In the genomic region with DNA sequence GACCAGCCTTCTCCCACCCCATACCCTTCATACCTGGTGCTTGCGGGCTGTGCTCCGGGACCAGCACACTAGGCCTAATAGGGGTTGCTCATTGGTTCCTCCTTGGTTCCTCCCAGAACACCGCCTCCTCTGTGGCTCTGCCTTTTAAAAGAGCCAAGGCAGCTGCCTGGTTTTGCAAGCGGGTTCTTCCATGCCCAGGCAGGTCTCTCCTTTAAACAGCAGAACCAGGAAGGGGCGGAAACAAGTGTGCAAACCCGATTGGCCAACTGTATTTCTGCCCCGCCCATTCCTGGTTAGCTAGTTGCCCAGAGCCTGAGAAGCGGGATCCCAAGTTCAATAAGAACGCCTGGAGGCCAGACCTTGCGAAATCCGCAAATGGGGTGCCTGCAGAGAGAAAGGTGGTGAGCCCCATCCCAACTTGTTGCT, we compare ENCODE assay signal across 8 mouse cellular contexts. TPM values are rescaled to one million over a fixed set of nuclear protein-coding genes. Genes with fewer than 3 reads are reported as not detected.
DNase-seq lines count a peak whose midpoint lies in the region; ATAC-seq lines count a peak whose summit lies in the region.

A gene (minus strand): TSS at position 213 of the 426 bp plus-strand sequence.

- H3K27me3 ChIP-seq in hindbrain, embryonic 14.5 days (ENCODE audit: control insufficient read depth, insufficient read depth, low read length): no peaks in the 10 kb centered on the region

- 0% methylated on average over 11 of the region's 11 CpGs for WGBS in hindbrain, embryonic 14.5 days

- peak within 1 kb of the TSS; percentile 84 for H3K9ac ChIP-seq in hindbrain, embryonic 14.5 days

- H3K4me3 ChIP-seq in hindbrain, embryonic 14.5 days (replicated peaks; ENCODE audit: low read length): peak within 1 kb of the TSS; percentile 60

- DNase-seq in R1 (ENCODE audit: low read depth, low spot score): peak; percentile 99
- peak; percentile 90 to 92 for DNase-seq in cerebellum, postnatal 25 days
- peak; percentile 72 to 85 for DNase-seq in frontal cortex, postnatal 25 days (ENCODE audit: low spot score in 2 of 2)
- peak; percentile 90 for DNase-seq in hindbrain, embryonic 14.5 days (ENCODE audit: low spot score)
- peak; percentile 90 to 91 for DNase-seq in layer of hippocampus, postnatal 36 days
- peak; percentile 99 for DNase-seq in lung, postnatal 36 days
- peak; percentile 97 for DNase-seq in retina, postnatal 1 day
- peak; percentile 70 to 91 for DNase-seq in urinary bladder, adult 18-20 months (ENCODE audit: low spot score in 2 of 2)

- H3K4me2 ChIP-seq in hindbrain, embryonic 14.5 days (replicated peaks): peak within 1 kb of the TSS; percentile 83

- no peaks in the 10 kb centered on the region for H3K9me3 ChIP-seq in hindbrain, embryonic 14.5 days (ENCODE audit: control insufficient read depth, low read length)

- H3K27ac ChIP-seq in hindbrain, embryonic 14.5 days: peak within 1 kb of the TSS; percentile 0; the same call in 1 of the 2 replicates

- peaks cover 14% of the 10 kb centered on the region for H3K4me1 ChIP-seq in hindbrain, embryonic 14.5 days (replicated peaks; ENCODE audit: control insufficient read depth, insufficient read depth, low read length)

- peak; percentile 99 for ATAC-seq in hindbrain, embryonic 14.5 days (ENCODE audit: low FRiP score)

- H3K36me3 ChIP-seq in hindbrain, embryonic 14.5 days (replicated peaks; ENCODE audit: control insufficient read depth, insufficient read depth): 0 out of 2 replicates have a peak, but pooled peaks cover 6% of the 10 kb centered on the region

RNA-seq across cellular contexts. Expression of the gene that starts here (rescaled TPM):
- 25.6 and 29.8 TPM in 2 replicates for polyA plus RNA-seq in hindbrain, embryonic 14.5 days (2014; fragmentation: Nextera tagmentation; extraction: Ambion mirVana)
- total RNA-seq in layer of hippocampus, postnatal 36 days (2021): 10 to 100 TPM; 39.5 to 46.3 TPM

Comparison
In these comparisons a context has a peak if more than half of its experiments do, and no peak if none do; other contexts are left out.
1. Peak in every context shown above with its lines: DNase-seq, ATAC-seq, H3K4me3 ChIP-seq and H3K27ac ChIP-seq.